Mouse (Mus musculus) left cerebral cortex, adult 6 months (tissue): Measurements from ENCODE around the gene Gm20924. TPM values are rescaled to one million over a fixed set of nuclear protein-coding genes. Genes with fewer than 3 reads are reported as not detected.

Source experiments
- long read RNA-seq, 2 experiments: library from polyadenylated mRNA; unstranded; transcript quantifications; one replicate each; pipeline ENCODE4 v2.0.0; 2019 to 2020
- polyA plus RNA-seq: library from polyadenylated mRNA; unstranded; fragments of <200 nt; fragmentation: Nextera tagmentation; gene quantifications from 2 replicates; pipeline ENCODE4 v1.2.3, GENCODE M21; 2021

Gm20924 gene
- not detected in 2 replicates for polyA plus RNA-seq
- long read RNA-seq, experiment 1: 0 reads
- long read RNA-seq, experiment 2: 0 reads

DNA sequence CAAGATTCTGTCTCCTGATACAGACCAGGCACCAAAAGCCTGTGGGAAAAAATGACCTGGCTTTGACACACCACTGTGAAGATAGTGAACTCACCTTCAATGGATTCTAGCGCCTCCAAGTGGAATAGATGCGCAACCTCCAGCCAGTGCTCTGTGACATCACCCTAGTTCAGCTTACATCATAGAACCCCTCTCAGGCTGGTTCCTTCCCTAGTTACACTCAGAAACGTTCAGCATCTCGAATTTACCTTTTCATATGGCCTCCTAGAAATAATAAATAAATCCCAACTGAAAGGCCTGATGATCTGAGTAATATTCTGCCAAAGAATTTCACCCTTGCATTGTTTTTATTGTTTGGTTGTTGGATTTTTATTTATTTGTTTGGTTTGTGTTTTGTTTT lies at the start of gene Gm20924:
Gene Gm20924 (minus strand): TSS at position 101 of the 400 bp plus-strand sequence.

Other genes with a start within 250 kb of the Gm20924 start
- gene Gm20736, start 170.2 kb upstream of the Gm20924 start, polyA plus RNA-seq: not detected in 2 replicates